In the genomic region with DNA sequence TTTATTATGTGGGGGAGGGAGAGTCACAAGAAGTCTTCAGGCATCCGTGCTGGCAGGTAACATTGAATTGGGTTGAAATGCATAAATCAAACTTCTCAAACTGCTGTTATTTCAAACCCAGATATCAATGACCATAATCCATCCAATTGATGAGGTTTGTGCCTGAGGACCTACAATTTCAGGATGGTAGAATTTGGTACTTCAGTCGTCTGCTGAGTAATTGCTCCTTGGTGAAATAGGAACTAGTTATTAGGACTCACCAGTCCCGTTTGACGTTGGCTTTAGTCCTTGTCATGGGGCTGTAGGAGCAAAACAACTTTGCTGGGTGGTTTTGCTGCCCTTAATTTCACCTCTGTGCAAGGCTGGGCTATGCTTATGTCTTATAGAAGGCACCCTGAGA, we compare ENCODE assay signal across 8 mouse cellular contexts. TPM values are rescaled to one million over a fixed set of nuclear protein-coding genes. Genes with fewer than 3 reads are reported as not detected.
DNase-seq lines count a peak whose midpoint lies in the region; ATAC-seq and TF ChIP-seq lines count a peak whose summit lies in the region.

No protein-coding gene starts in this region.

- ATAC-seq in kidney, embryonic 14.5 days (ENCODE audit: low FRiP score, low TSS enrichment): no peak
- no peak for ATAC-seq in hindbrain, embryonic 14.5 days (ENCODE audit: low FRiP score)
- ATAC-seq in midbrain, postnatal 0 days (ENCODE audit: low FRiP score): no peak

- peak overlapping the region; percentile 65 for H3K4me3 ChIP-seq in kidney, embryonic 14.5 days (ENCODE audit: low read length)
- H3K4me3 ChIP-seq in hindbrain, embryonic 14.5 days (replicated peaks; ENCODE audit: low read length): peak overlapping the region; percentile 71
- peak overlapping the region; percentile 79 for H3K4me3 ChIP-seq in midbrain, postnatal 0 days (ENCODE audit: low read depth, low read length)

- H3K4me2 ChIP-seq in kidney, embryonic 14.5 days (replicated peaks; ENCODE audit: low read depth, low read length): peak overlapping the region; percentile 82
- peak overlapping the region; percentile 73 for H3K4me2 ChIP-seq in hindbrain, embryonic 14.5 days (replicated peaks)
- H3K4me2 ChIP-seq in midbrain, postnatal 0 days (ENCODE audit: low read depth, low read length, poor library complexity, severe bottlenecking): peak overlapping the region; percentile 65

- TF ChIP-seq CTCF in midbrain, postnatal 0 days (IDR thresholded peaks at IDR 0.05): no peak

- H3K27me3 ChIP-seq in kidney, embryonic 14.5 days (ENCODE audit: control insufficient read depth, insufficient read depth, low read length): no peaks in the 10 kb centered on the region
- H3K27me3 ChIP-seq in hindbrain, embryonic 14.5 days (ENCODE audit: control insufficient read depth, insufficient read depth, low read length): no peaks in the 10 kb centered on the region
- no peaks in the 10 kb centered on the region for H3K27me3 ChIP-seq in midbrain, postnatal 0 days (ENCODE audit: insufficient read depth, low read length)

- H3K4me1 ChIP-seq in kidney, embryonic 14.5 days (ENCODE audit: control insufficient read depth, insufficient read depth, low read length): 0 out of 2 replicates have a peak, but pooled peaks cover 5% of the 10 kb centered on the region
- H3K4me1 ChIP-seq in hindbrain, embryonic 14.5 days (replicated peaks; ENCODE audit: control insufficient read depth, insufficient read depth, low read length): 0 out of 2 replicates have a peak, but pooled peaks cover 4% of the 10 kb centered on the region
- no peaks in the 10 kb centered on the region for H3K4me1 ChIP-seq in midbrain, postnatal 0 days (ENCODE audit: insufficient read depth, low read length)

- H3K27ac ChIP-seq in kidney, embryonic 14.5 days (ENCODE audit: low read depth, low read length): no peak overlapping the region
- H3K27ac ChIP-seq in hindbrain, embryonic 14.5 days: peak overlapping the region; percentile 94
- peak overlapping the region; percentile 96 for H3K27ac ChIP-seq in midbrain, postnatal 0 days (ENCODE audit: low read depth, low read length)

- WGBS in kidney, embryonic 14.5 days: 9% methylated on average over 4 of the region's 4 CpGs
- 4% methylated on average over 4 of the region's 4 CpGs for WGBS in hindbrain, embryonic 14.5 days
- 2% methylated on average over 4 of the region's 4 CpGs for WGBS in midbrain, postnatal 0 days

- peak overlapping the region; percentile 75; the same call in 1 of the 2 replicates for H3K9ac ChIP-seq in kidney, embryonic 14.5 days (ENCODE audit: low read depth, low read length)
- peak overlapping the region; percentile 84 for H3K9ac ChIP-seq in hindbrain, embryonic 14.5 days
- peak overlapping the region; percentile 91 for H3K9ac ChIP-seq in midbrain, postnatal 0 days (replicated peaks; ENCODE audit: low read length, poor library complexity, severe bottlenecking)

- no peaks in the 10 kb centered on the region for H3K36me3 ChIP-seq in kidney, embryonic 14.5 days (ENCODE audit: control insufficient read depth, insufficient read depth, low read length)
- no peaks in the 10 kb centered on the region for H3K36me3 ChIP-seq in hindbrain, embryonic 14.5 days (replicated peaks; ENCODE audit: control insufficient read depth, insufficient read depth)
- H3K36me3 ChIP-seq in midbrain, postnatal 0 days (ENCODE audit: insufficient read depth, low read length): no peaks in the 10 kb centered on the region

- no peak for DNase-seq in kidney, adult 9 months
- DNase-seq in c-Kit-positive CD71-positive TER-119-positive erythroid progenitor cells, embryonic 14.5 days (ENCODE audit: low spot score): peak; percentile 7
- no peak for DNase-seq in hindbrain, embryonic 14.5 days (ENCODE audit: low spot score)
- peak; percentile 22 for DNase-seq in midbrain, postnatal 0 days (ENCODE audit: low spot score)
- DNase-seq in thymus, postnatal 25 days: no peak
- no peak for DNase-seq in kidney, postnatal 14 days
- no peak for DNase-seq in left cerebral cortex, postnatal 10 days (ENCODE audit: extremely low spot score in 1 of 2, low spot score in 2 of 2)

- intact Hi-C loops in left cerebral cortex, postnatal 10 days (cut with DNase I): no loop called here

- H3K9me3 ChIP-seq in kidney, embryonic 14.5 days (ENCODE audit: control insufficient read depth, low read length): no peaks in the 10 kb centered on the region
- no peaks in the 10 kb centered on the region for H3K9me3 ChIP-seq in hindbrain, embryonic 14.5 days (ENCODE audit: control insufficient read depth, low read length)
- no peaks in the 10 kb centered on the region for H3K9me3 ChIP-seq in midbrain, postnatal 0 days (ENCODE audit: low read length)

RNA-seq across cellular contexts. Expression of a gene that starts 1.2 kb away (rescaled TPM):
- polyA plus RNA-seq in kidney, embryonic 14.5 days (2014; fragmentation: Nextera tagmentation; extraction: Ambion mirVana): 8.3 and 10.2 TPM in 2 replicates
- 40.9 and 44.6 TPM in 2 replicates for polyA plus RNA-seq in hindbrain, embryonic 14.5 days (2014; fragmentation: Nextera tagmentation; extraction: Ambion mirVana)
- total RNA-seq in midbrain, postnatal 0 days (2014; rRNA removed): 41.5 and 64.0 TPM in 2 replicates
- 35.4 and 40.4 TPM in 2 replicates for polyA plus RNA-seq in midbrain, postnatal 0 days (2015; fragmentation: Nextera tagmentation; extraction: Ambion mirVana)
- 10 to 100 TPM; 54.9 to 56.7 TPM for total RNA-seq in left cerebral cortex, postnatal 10 days (2021)

Comparison
In these comparisons a context has a peak if more than half of its experiments do, and no peak if none do; other contexts are left out.
1. DNase-seq: peak in c-Kit-positive CD71-positive TER-119-positive erythroid progenitor cells, embryonic 14.5 days (single experiment) and midbrain, postnatal 0 days (single experiment); none in kidney, adult 9 months (single experiment), hindbrain, embryonic 14.5 days (single experiment), thymus, postnatal 25 days (single experiment), kidney, postnatal 14 days (single experiment) and left cerebral cortex, postnatal 10 days (0 of 2).
2. Peak in every context shown above with its lines, with median percentiles within 50 percentile points of each other: H3K4me2 ChIP-seq, H3K4me3 ChIP-seq and H3K9ac ChIP-seq.